Mouse (Mus musculus): ENCODE measurements around the gene Rhbdl1. TPM values are rescaled to one million over a fixed set of nuclear protein-coding genes. Genes with fewer than 3 reads are reported as not detected.

The Rhbdl1 gene
- polyA plus RNA-seq, 1 experiment from 2014 or later = 1.6 TPM

Small RNA genes within 50 kb of the gene (microRNA-seq; reads per million reads assigned to microRNA genes)
- gene Mir3082 = not detected

Other genes starting within 250 kb of the Rhbdl1 start
- gene Gng13, start 120.1 kb downstream of the Rhbdl1 start, polyA plus RNA-seq (2015; fragmentation: Nextera tagmentation; extraction: Ambion mirVana) = 1.9 TPM in 2 replicates
- 20.6 and 22.7 TPM in 2 replicates for gene Chtf18, start 109.9 kb downstream of the Rhbdl1 start, polyA plus RNA-seq (2015; fragmentation: Nextera tagmentation; extraction: Ambion mirVana)
- 15.8 and 19.4 TPM in 2 replicates for gene Rpusd1, start 109.6 kb downstream of the Rhbdl1 start, polyA plus RNA-seq (2015; fragmentation: Nextera tagmentation; extraction: Ambion mirVana)
- 0.05 TPM in 2 replicates for gene Mslnl, start 101.3 kb downstream of the Rhbdl1 start, polyA plus RNA-seq (2015; fragmentation: Nextera tagmentation; extraction: Ambion mirVana)
- 27.7 and 33.3 TPM in 2 replicates for gene Msln, start 82.9 kb downstream of the Rhbdl1 start, polyA plus RNA-seq (2015; fragmentation: Nextera tagmentation; extraction: Ambion mirVana)
- gene Narfl, start 63.5 kb downstream of the Rhbdl1 start, polyA plus RNA-seq (2015; fragmentation: Nextera tagmentation; extraction: Ambion mirVana) = 33.6 and 34.6 TPM in 2 replicates
- 36.8 and 41.1 TPM in 2 replicates for gene Haghl, start 51.6 kb downstream of the Rhbdl1 start, polyA plus RNA-seq (2015; fragmentation: Nextera tagmentation; extraction: Ambion mirVana)
- 0.16 and 0.27 TPM in 2 replicates for gene Ccdc78, start 50.7 kb downstream of the Rhbdl1 start, polyA plus RNA-seq (2015; fragmentation: Nextera tagmentation; extraction: Ambion mirVana)
- 111 and 112 TPM in 2 replicates for gene Fam173a, start 44.4 kb downstream of the Rhbdl1 start, polyA plus RNA-seq (2015; fragmentation: Nextera tagmentation; extraction: Ambion mirVana)
- not detected in 2 replicates for gene AC134908.4, start 41.6 kb downstream of the Rhbdl1 start, polyA plus RNA-seq (2015; fragmentation: Nextera tagmentation; extraction: Ambion mirVana)
- gene Metrn, start 40.2 kb downstream of the Rhbdl1 start, polyA plus RNA-seq (2015; fragmentation: Nextera tagmentation; extraction: Ambion mirVana) = 34.6 and 37.0 TPM in 2 replicates
- gene Fbxl16, start 28.2 kb downstream of the Rhbdl1 start, polyA plus RNA-seq (2015; fragmentation: Nextera tagmentation; extraction: Ambion mirVana) = 2.2 and 2.4 TPM in 2 replicates
- 23.4 and 25.5 TPM in 2 replicates for gene Wdr24, start 13.7 kb downstream of the Rhbdl1 start, polyA plus RNA-seq (2015; fragmentation: Nextera tagmentation; extraction: Ambion mirVana)
- gene Jmjd8, start 8.4 kb downstream of the Rhbdl1 start, polyA plus RNA-seq (2015; fragmentation: Nextera tagmentation; extraction: Ambion mirVana) = 50.1 and 50.9 TPM in 2 replicates
- gene Stub1, start 3.9 kb downstream of the Rhbdl1 start, polyA plus RNA-seq (2015; fragmentation: Nextera tagmentation; extraction: Ambion mirVana) = 303 and 321 TPM in 2 replicates
- gene Gm20683, start 4.5 kb upstream of the Rhbdl1 start, polyA plus RNA-seq (2015; fragmentation: Nextera tagmentation; extraction: Ambion mirVana) = 1.4 and 2.3 TPM in 2 replicates
- gene Rhot2, start 7.6 kb upstream of the Rhbdl1 start, polyA plus RNA-seq (2015; fragmentation: Nextera tagmentation; extraction: Ambion mirVana) = 21.5 and 23.2 TPM in 2 replicates
- 11.3 and 11.9 TPM in 2 replicates for gene Wdr90, start 24.2 kb upstream of the Rhbdl1 start, polyA plus RNA-seq (2015; fragmentation: Nextera tagmentation; extraction: Ambion mirVana)
- gene Mcrip2, start 31.5 kb upstream of the Rhbdl1 start, polyA plus RNA-seq (2015; fragmentation: Nextera tagmentation; extraction: Ambion mirVana) = 79.5 and 89.3 TPM in 2 replicates
- gene Mettl26, start 37.8 kb upstream of the Rhbdl1 start, polyA plus RNA-seq (2015; fragmentation: Nextera tagmentation; extraction: Ambion mirVana) = 61.0 and 66.9 TPM in 2 replicates
- gene Wfikkn1, start 43.6 kb upstream of the Rhbdl1 start, polyA plus RNA-seq (2015; fragmentation: Nextera tagmentation; extraction: Ambion mirVana) = 0.16 and 0.55 TPM in 2 replicates
- gene Rab40c, start 82.4 kb upstream of the Rhbdl1 start, polyA plus RNA-seq (2015; fragmentation: Nextera tagmentation; extraction: Ambion mirVana) = 23.2 and 24.3 TPM in 2 replicates
- gene Pigq, start 107.6 kb upstream of the Rhbdl1 start, polyA plus RNA-seq (2015; fragmentation: Nextera tagmentation; extraction: Ambion mirVana) = 57.8 and 59.7 TPM in 2 replicates
- gene Nhlrc4, start 107.7 kb upstream of the Rhbdl1 start, polyA plus RNA-seq (2015; fragmentation: Nextera tagmentation; extraction: Ambion mirVana) = 0.73 TPM in 1 of 2 replicates, not detected in the other
- 0.21 and 0.22 TPM in 2 replicates for gene A930017K11Rik, start 115.3 kb upstream of the Rhbdl1 start, polyA plus RNA-seq (2015; fragmentation: Nextera tagmentation; extraction: Ambion mirVana)
- gene Capn15, start 148.5 kb upstream of the Rhbdl1 start, polyA plus RNA-seq (2015; fragmentation: Nextera tagmentation; extraction: Ambion mirVana) = 22.3 and 24.5 TPM in 2 replicates
- gene Rab11fip3, start 232.3 kb upstream of the Rhbdl1 start, polyA plus RNA-seq (2015; fragmentation: Nextera tagmentation; extraction: Ambion mirVana) = 13.0 and 18.0 TPM in 2 replicates

Measured in intestine, embryonic 16.5 days (tissue).